Mouse (Mus musculus) erythroblast, adult 5-6 weeks (primary cell): ENCODE results near the gene Klf14. TPM values are rescaled to one million over a fixed set of nuclear protein-coding genes. Genes with fewer than 3 reads are reported as not detected.

Source experiments
- ATAC-seq: replicated peaks from 2 replicates; pipeline ENCODE4 v1.8.0; 2016; ENCODE audit warnings: moderate number of reproducible peaks, mild to moderate bottlenecking, moderate TSS enrichment, inconsistent platforms; ENCODE audit not compliant: poor library complexity, low FRiP score, severe bottlenecking
- total RNA-seq, 2 experiments: library from RNA; stranded (forward) in 1 of 2; stranded (reverse) in 1 of 2; fragments of 150-400 nt in 1 of 2; fragments of 200-764, 138-1000 nt in 1 of 2; gene quantifications; 2 replicates each; pipeline versions ENCODE4 v1.2.3 to v1.2.4; 2015 to 2017; ENCODE audit warnings: low replicate concordance in 2 of 2

The Klf14 gene
- total RNA-seq (2015; ENCODE audit: low replicate concordance) = not detected in 2 replicates
- total RNA-seq (2017; ENCODE audit: low replicate concordance) = not detected in 2 replicates

- ATAC-seq = no peak
Observed at GRCm38 (mm10) chr6:30958736-30959540, at the start of gene Klf14. Klf14 (minus strand) TSS chr6:30959078.

- no peak for ATAC-seq
Observed at GRCm38 (mm10) chr6:31006111-31006600, 47.3 kb upstream of the Klf14 start.

- no peak for ATAC-seq
Observed at GRCm38 (mm10) chr6:30986393-30986792, 27.5 kb upstream of the Klf14 start.

GRCm38 (mm10) chr6:30983021-30983420, 24.1 kb upstream of the Klf14 start:
- ATAC-seq = no peak

- no peak for ATAC-seq
Observed at GRCm38 (mm10) chr6:30982372-30982980, 23.6 kb upstream of the Klf14 start.

- no peak for ATAC-seq
Observed at GRCm38 (mm10) chr6:30981351-30981750, 22.5 kb upstream of the Klf14 start.

- no peak for ATAC-seq
Observed at GRCm38 (mm10) chr6:30978615-30979014, 19.7 kb upstream of the Klf14 start.

GRCm38 (mm10) chr6:30972121-30972520, 13.2 kb upstream of the Klf14 start:
- no peak for ATAC-seq

GRCm38 (mm10) chr6:30957784-30958735, 818 bp downstream of the Klf14 start:
- no peak for ATAC-seq

GRCm38 (mm10) chr6:30939264-30939663, 19.6 kb downstream of the Klf14 start:
- no peak for ATAC-seq

- no peak for ATAC-seq
Observed at GRCm38 (mm10) chr6:30922821-30923220, 36.1 kb downstream of the Klf14 start.

GRCm38 (mm10) chr6:30921826-30922225, 37.1 kb downstream of the Klf14 start:
- ATAC-seq = no peak

GRCm38 (mm10) chr6:30920834-30921675, 37.8 kb downstream of the Klf14 start:
- ATAC-seq = no peak

- ATAC-seq = no peak
Observed at GRCm38 (mm10) chr6:30915473-30915872, 43.4 kb downstream of the Klf14 start, which contains the start of gene Tsga13. Tsga13 (minus strand) TSS chr6:30915573.

GRCm38 (mm10) chr6:30907970-30908369, 50.9 kb downstream of the Klf14 start:
- ATAC-seq = no peak
